Mouse (Mus musculus): ENCODE results near the gene Fez1.

Gene Fez1

GRCm38 (mm10) chr9:36895009-36895693 lies 73.5 kb downstream of the Fez1 start:
- peak; percentile 4 for DNase-seq (ENCODE audit: low read depth)

DNA sequence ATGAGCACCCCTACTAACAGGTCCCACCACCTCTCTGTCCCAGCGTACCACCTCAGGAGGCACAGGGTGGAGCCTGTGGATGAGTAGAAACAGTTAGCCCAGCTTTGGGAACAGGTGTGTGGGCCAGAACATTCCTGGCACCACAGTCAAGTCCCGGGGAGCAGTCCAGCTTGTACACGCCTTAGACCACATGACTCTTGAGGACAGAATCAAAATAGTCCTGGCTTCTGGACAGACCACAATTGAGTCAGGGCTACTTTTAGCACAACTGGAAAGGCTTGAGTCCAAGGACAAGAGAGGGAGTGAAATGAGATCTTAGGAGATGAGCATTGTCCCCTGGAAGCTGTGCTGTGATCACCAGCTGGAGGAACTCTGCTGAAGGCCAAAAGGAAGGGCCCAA lies 76.9 kb downstream of the Fez1 start:
- DNase-seq (ENCODE audit: low read depth): no peak

DNA sequence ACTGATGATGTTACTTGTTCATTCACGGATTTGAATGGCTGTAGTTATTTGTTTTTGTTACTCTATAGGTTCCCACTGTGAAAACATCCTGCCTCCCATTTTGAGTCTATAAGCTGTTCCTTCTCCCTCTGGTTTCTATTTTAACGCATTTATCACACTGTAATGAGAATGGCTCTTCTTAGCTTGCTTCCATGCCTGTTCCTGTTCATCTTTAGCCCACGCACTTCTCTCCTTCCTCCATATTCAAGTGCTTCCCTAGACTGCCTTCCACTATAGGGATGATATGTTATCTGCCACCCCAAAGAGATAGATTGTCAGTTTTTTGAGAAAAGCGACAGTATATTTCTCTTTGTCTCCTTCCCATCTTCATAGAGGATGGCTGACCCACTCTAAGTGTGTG lies 78.8 kb downstream of the Fez1 start:
- DNase-seq (ENCODE audit: low read depth): no peak

DNA sequence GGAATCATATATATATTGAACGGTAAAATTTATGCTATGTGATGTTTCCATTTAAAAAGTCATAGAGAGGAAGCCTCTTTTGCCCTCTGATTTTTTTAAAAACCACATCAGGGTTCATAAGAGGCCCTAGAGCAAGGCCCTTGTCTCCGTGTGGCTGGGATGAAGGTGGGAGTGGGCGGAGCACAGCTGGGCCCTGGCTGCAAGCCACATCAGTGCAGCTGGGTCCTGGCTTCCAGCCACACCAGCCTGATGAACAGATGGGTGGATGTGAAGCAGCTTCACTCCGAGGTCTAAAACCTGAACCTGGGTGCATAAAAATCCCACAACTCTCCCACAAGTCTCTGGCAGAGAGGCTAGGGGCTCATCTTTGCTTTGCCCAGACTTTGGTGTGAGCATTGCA lies 83.8 kb downstream of the Fez1 start:
- no peak for DNase-seq (ENCODE audit: low read depth)

DNA sequence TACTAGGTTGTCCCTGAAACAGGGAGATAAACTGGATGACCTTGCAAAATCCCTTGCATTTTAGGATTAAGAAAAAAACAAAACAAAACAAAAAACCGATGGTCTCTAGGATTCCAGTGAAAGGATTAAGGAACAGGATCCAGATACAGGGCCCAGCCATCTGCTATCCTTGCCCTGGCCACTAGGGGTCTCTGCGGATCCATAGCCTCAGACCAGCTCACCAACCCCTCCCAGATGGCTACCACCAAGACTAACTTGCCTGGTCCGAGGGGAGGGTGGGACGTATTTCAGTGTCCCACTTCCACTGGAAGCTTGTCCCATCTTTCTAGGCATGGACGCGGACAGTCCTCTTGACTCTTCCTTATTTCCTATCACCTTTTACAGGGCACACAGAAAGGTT lies 94.7 kb downstream of the Fez1 start:
- peak; percentile 49 for DNase-seq (ENCODE audit: low read depth)

- DNase-seq (ENCODE audit: low read depth): no peak
These were observed 95.3 kb downstream of the Fez1 start for GRCm38 (mm10) chr9:36916915-36917314.

DNA sequence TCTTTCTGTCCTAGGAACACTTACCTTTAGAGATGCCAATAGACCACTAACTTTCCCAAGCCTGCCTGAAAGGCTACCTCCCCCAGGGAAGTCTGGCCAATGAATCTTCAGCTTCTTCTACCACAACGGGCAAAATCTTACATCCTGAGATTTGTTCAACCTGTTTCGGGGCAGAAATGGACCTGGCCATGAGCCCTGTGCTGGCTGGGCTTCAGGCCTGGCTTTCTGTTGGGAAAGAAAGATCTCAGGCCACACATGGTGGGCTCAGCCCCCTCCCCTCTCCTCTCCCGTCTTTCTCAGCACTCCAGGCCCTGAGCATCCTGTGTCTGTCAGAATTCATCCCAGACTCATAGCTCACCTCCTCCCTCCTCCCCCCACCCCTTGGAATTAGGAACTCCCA lies 96.9 kb downstream of the Fez1 start:
- no peak for DNase-seq (ENCODE audit: low read depth)

- no peak for DNase-seq (ENCODE audit: low read depth)
These were observed 97.8 kb downstream of the Fez1 start for GRCm38 (mm10) chr9:36919472-36919871.

DNA sequence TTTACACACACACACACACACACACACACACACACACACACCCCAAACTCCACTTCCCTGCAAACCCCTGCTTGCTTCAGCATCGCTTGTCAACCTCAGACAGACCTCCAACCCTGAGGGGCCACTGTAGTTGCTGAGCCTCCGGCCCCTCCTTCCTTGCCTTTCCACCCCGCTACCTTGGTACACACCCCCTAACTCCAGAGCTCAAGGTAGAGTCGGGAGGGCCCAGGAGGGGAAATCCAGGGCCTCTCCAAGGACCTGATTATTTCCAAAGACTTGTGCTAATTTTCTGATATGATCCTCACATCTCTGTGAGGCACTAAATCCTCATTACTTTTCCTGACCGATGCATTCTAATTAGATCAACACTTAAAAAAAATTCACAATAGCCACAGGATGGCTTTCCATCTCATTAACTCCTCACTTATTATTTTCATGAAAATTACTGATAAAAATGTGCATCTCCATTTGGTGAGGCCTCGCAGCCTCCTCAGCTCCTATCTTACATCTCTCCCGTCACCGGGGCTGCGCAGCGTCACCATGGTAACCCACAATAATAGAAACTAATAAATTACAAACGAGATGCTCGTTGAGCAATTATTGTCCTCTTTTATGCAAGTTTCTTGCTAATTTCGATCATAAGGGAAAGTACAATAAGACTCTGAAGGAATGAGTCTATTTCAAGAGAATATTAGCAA lies 100.2 kb downstream of the Fez1 start:
- DNase-seq (ENCODE audit: low read depth): no peak

GRCm38 (mm10) chr9:36923753-36924152 lies 102.1 kb downstream of the Fez1 start:
- no peak for DNase-seq (ENCODE audit: low read depth)
